Mouse (Mus musculus): ENCODE results near the gene Ncln.

DNA sequence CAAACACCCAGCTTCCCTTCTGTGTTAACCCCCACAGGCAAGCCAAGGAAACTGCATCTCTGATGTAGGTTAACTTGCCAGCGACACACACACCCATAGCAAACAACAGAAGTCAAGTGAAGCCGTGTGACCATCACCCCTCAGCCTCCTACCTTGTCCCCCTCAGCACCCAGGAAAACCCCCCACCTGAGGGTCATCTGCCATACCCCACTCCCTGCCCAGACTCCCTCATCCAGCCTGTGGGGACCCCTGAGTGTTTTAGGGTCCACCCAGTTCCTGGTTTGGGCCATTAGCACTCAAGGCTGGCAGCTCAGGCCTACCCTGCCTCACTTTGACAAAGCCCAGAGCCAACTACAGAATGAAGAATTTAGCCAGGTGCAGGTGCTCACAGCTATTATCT, 30.1 kb downstream of the Ncln start:
- no peak for TF ChIP-seq CTCF (IDR thresholded peaks at IDR 0.05; ENCODE audit: control insufficient read depth, insufficient read depth, insufficient read length)
- no peak for TF ChIP-seq USF1 (IDR thresholded peaks at IDR 0.05; ENCODE audit: low read depth)
- no peak for TF ChIP-seq MYOG (IDR thresholded peaks at IDR 0.05; ENCODE audit: control insufficient read depth, extremely low read depth, insufficient read length)
